Mouse (Mus musculus) neutrophil, adult 5-6 weeks (primary cell): Measurements from ENCODE around the gene Ccdc152. TPM values are rescaled to one million over a fixed set of nuclear protein-coding genes. Genes with fewer than 3 reads are reported as not detected.
A peak's percentile ranks its signal among the peaks of the same experiment; 100 is the strongest.
"Not testable (repeated sequence)": the region's sequence is repeated elsewhere in the genome, so short reads cannot be mapped to it uniquely, and the experiment has no call there.

ENCODE experiments used
- ATAC-seq: fragments of 151-379, 151-347 bp; 2 replicates; pipeline ENCODE4 v1.8.0; 2017; ENCODE audit warnings: mild to moderate bottlenecking, moderate TSS enrichment; ENCODE audit not compliant: insufficient number of reproducible peaks, poor library complexity, low FRiP score, severe bottlenecking; ENCODE audit errors: extremely low read depth
- total RNA-seq: library from RNA; stranded (forward); fragments of 200-1000 nt; gene quantifications from 2 replicates; pipeline ENCODE4 v1.2.3, GENCODE M21; 2017

Ccdc152 gene
- total RNA-seq, 1 experiment from 2014 or later: 1.6 TPM

- no peak for ATAC-seq
Measured at GRCm38 (mm10) chr15:3281737-3282136, 21.6 kb downstream of the Ccdc152 start.

GRCm38 (mm10) chr15:3281216-3281615 is 22.1 kb downstream of the Ccdc152 start:
- no peak for ATAC-seq

GRCm38 (mm10) chr15:3279242-3279641 is 24.1 kb downstream of the Ccdc152 start:
- ATAC-seq: no peak

GRCm38 (mm10) chr15:3277391-3277790 is 25.9 kb downstream of the Ccdc152 start:
- no peak for ATAC-seq

- ATAC-seq: no peak
Measured at GRCm38 (mm10) chr15:3273191-3273590, 30.1 kb downstream of the Ccdc152 start.

DNA sequence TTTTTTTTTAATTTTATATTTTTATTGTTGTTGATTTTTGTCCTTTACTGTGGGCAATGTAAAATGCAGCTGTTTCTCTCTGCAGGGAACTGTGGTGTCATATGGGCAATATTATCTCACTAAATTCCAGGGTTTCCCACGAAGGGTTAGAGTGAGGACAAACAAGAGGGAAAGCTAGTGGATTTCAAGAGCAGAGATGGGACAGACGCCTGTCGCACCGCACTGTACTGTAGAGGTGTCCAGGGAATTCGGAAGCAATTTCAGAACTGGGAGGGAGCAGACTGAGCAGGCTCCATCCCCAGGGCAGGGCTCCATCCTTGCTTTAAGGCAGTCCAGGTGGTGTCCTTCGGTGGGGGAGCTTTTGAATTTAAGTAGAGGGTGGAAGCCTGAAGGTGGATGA is 32.1 kb downstream of the Ccdc152 start:
- ATAC-seq: no peak

DNA sequence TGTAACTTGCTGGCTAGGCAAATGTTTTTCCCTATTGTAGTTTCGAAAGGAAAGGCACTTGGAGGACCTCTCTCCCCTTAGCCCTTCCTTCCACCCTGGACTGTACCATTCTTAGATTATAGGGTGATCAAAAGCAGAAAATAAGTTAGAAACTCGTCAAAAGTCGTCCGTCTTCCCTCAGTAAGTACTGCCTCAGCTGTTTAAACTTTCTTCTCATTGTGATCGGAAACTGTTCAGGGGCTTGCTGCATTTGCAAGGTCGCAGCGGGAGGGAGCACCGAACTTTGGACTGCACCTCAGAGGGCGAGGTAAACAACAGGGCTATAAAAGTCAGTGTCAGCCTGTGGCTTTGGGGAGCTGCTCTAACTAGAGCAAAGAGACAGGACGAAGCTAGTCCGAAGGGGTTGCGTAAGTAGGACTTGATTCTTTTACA is 32.7 kb downstream of the Ccdc152 start:
- peak; percentile 66 for ATAC-seq

DNA sequence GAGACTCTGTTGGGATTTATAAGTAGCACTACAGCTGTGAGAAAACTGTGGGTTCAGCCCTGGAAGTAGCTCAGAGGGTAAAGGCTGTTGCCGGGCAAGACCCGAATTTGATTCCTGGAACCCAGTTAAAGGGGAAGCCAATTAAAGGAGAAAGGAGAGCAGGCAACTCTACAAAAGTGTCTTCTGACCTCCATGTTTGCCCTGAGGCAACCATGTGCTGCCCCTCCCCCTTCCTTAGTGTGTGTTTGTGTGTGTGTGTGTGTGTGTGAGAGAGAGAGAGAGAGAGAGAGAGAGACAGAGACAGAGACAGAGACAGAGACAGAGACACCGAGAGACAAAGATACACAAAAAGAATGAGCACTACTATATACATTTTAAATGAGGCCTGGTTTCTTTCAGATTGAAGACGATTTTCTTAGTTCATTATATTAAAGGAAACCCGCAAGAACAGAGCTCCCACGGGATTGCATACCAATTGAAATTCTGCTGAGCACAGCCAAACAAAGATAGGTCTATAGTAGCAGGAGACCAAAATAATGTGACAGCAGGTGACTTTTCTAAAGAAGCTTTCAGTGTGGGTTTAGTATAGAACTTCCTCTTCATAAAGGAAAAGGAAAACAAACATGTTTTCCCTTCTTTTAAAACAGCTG is 33.2 kb downstream of the Ccdc152 start:
- 0 out of 2 replicates have a peak, but pooled peaks have one; percentile 11 for ATAC-seq

- no peak for ATAC-seq
Measured at GRCm38 (mm10) chr15:3269496-3269895, 33.8 kb downstream of the Ccdc152 start.

- no peak for ATAC-seq
Measured at GRCm38 (mm10) chr15:3268247-3268646, 35.1 kb downstream of the Ccdc152 start, which contains the start of gene Selenop. Gene Selenop, plus strand, starts transcription at chr15:3268547.

DNA sequence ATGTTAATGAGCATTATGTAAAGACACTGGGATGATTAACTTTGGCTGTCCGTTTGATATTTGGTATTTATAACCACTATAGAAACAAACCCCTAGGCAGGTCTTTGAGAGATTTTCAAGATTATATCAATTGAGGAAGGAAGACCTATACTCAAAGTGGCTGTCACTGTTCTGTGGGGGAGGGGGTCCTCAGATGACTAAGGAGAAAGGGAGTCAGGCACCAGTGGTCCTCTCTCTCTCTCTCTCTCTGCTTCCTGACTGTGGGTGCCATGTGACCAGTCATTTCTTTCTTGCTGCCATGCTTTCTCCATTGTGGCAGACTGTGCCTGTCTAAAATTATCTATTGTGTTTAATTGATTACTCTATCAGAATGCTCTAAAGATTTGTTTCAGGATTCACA is 38.5 kb downstream of the Ccdc152 start:
- ATAC-seq: no peak

DNA sequence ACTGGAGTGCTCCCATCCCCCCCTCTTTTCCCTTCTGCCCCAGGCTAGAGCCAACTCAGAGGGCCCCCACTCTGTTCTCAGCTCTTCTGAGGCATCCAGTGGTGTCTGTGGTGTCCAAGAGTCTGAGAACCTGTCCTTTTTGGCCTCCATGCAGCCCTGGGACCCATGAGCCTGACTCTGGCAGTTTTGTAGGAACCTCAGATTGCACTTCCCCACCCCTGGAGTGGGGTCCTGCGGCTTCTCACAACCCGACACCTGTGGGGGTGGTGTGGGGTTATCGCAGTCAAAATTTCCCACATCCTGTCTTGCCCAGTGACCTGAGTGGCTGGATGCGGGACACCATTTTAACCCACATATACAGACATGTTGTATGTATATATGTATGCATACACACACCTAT is 39.0 kb downstream of the Ccdc152 start:
- ATAC-seq: no peak

- ATAC-seq: no peak
Measured at GRCm38 (mm10) chr15:3262883-3263282, 40.4 kb downstream of the Ccdc152 start.

GRCm38 (mm10) chr15:3260309-3260708 is 43.0 kb downstream of the Ccdc152 start:
- ATAC-seq: no peak

- ATAC-seq: no peak
Measured at GRCm38 (mm10) chr15:3259025-3259424, 44.3 kb downstream of the Ccdc152 start.

GRCm38 (mm10) chr15:3251718-3252067 is 51.6 kb downstream of the Ccdc152 start:
- ATAC-seq: no peak

DNA sequence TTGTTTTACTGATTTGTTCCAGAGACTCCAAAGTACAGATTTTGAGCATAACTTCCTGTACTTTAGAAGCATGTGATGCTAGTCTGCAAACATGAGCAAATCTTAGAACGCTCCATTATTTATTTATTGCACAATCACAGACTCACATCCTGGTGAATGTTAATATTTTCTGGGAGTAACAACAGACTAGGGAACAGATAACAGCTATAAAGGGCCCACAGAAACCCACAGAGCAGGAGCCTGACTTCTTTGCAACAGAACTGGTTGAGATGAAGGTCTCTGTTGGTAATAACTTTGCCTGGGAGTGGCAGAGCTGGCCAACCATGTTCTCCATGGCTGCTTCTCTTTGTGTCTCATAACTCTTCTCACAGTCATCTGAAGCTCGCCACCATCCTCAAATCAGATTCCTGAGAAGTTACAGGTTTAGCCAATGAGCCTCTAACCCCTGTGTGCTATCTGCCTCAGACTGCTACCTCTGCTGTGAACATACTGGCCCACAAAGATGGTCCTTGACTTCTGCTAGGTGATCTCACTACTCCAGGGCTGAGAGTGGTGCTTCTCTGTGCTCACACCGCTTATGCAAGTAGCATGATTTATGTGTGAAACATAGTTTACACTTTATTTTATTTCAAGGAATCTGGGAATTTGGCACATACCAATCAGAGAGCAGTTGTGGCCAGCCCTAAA is 52.2 kb downstream of the Ccdc152 start:
- ATAC-seq: no peak

DNA sequence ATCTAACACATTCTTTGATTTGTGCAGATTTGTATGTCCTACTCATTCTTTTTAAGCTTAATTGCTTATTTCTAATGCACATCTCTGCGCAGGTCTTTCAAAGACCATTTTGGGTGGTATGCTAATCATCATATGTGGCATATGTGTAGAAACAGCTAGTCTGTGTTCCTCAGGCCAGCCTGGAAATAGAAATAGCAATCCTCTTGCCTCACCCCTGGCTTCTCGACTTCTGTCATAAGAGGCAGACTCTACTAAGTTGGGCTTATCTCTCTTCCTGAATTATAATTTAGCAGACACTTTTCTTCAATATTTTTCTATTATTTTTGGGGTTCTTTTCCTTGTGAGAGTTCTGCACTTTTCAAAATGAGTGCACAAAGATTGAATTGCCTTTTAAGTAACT is 52.7 kb downstream of the Ccdc152 start:
- ATAC-seq: no peak

DNA sequence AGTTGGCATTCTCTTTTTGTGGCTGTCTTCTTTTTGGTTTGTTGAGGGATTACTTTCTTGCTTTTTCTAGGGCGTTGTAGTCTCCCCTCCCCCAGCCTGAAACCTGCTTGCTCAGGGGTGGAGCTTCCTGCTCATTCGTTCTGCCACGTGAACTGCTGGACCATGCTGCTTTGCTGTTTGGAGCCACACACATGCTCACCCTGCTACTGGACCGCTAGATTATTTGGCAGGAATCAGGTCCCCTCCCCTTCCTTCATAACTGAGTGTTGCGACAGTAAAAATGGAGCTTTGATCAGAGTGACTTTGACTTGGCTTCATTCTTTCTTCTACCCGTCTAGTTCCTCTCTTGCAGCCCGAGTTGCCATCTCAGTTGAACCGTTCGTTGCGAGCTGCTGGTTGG is 58.3 kb downstream of the Ccdc152 start:
- not testable (repeated sequence) for ATAC-seq

DNA sequence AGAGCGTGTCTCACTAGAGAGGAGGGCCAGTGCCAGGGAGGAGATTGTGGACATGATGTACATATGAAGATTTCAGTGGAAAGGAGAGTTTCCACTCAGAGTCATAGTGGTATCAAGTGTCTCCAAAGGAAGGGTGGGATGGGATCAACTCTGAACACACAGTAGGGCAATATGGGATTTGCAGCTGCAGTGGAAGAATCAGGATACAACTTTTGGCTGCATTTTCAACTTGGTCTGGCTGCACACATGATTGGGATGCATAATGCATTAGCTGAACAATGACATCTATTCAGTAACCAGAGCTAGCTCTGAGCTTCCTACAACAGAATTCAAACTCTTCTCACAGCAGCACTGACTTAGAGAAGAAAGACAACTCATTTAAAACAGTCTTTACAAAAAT is 65.4 kb downstream of the Ccdc152 start:
- no peak for ATAC-seq

- no peak for ATAC-seq
Measured at GRCm38 (mm10) chr15:3236338-3236737, 67.0 kb downstream of the Ccdc152 start.
